Mouse (Mus musculus) forebrain, postnatal 0 days (tissue): ENCODE results near the gene Orai3. TPM values are rescaled to one million over a fixed set of nuclear protein-coding genes. Genes with fewer than 3 reads are reported as not detected.

Experiments used
- ATAC-seq: fragments of 200-750 bp; cut with Nextera tagmentation; 2 replicates; pipeline ENCODE4 v1.8.0; 2017; ENCODE audit warnings: mild to moderate bottlenecking, moderate library complexity
- DNase-seq: peaks from one replicate; pipeline ENCODE4 v3.0.0-alpha.2; 2015
- H3K27ac ChIP-seq: fragments of 300-500 bp; sonication (generic); 2 replicates; pipeline ENCODE4 v1.5.1; 2014; ENCODE audit warnings: low read depth, mild to moderate bottlenecking, antibody characterized with exemption, low read length, moderate library complexity, mixed read lengths
- H3K27me3 ChIP-seq: fragments of 300-500 bp; sonication (generic); 2 replicates; pipeline ENCODE4 v1.6.1; 2014; ENCODE audit warnings: mild to moderate bottlenecking, low read length, mixed read lengths; ENCODE audit not compliant: insufficient read depth
- H3K36me3 ChIP-seq: fragments of 300-500 bp; sonication (generic); 2 replicates; pipeline ENCODE4 v1.6.1; 2014; ENCODE audit warnings: mild to moderate bottlenecking, moderate library complexity; ENCODE audit not compliant: insufficient read depth
- H3K4me1 ChIP-seq: fragments of 300-500 bp; sonication (generic); 2 replicates; pipeline ENCODE4 v1.6.1; 2014; ENCODE audit warnings: antibody characterized with exemption; ENCODE audit not compliant: insufficient read depth
- H3K4me2 ChIP-seq: fragments of 300-500 bp; sonication (generic); 2 replicates; pipeline ENCODE4 v1.6.1; 2014; ENCODE audit warnings: low read depth, mild to moderate bottlenecking, moderate library complexity
- H3K4me3 ChIP-seq: fragments of 300-500 bp; sonication (generic); 2 replicates; pipeline ENCODE4 v1.5.1; 2014; ENCODE audit warnings: low read depth, low read length, mixed read lengths
- H3K9ac ChIP-seq: fragments of 300-500 bp; sonication (generic); 2 replicates; pipeline ENCODE4 v1.6.1; 2014; ENCODE audit warnings: mild to moderate bottlenecking
- H3K9me3 ChIP-seq: fragments of 300-500 bp; sonication (generic); 2 replicates; pipeline ENCODE4 v1.6.1; 2016; ENCODE audit warnings: low read length
- CTCF ChIP-seq: sonication (generic); IDR thresholded peaks from 2 replicates; pipeline ENCODE4 v1.5.1; 2016; ENCODE audit warnings: antibody characterized with exemption, control low read depth, low read depth
- WGBS: fragments of 180-500 bp; shearing (Covaris S2); extraction: QIAGEN DNeasy Blood & Tissue Kit; methylation state at CpG from one replicate; pipeline ENCODE4 v1.1.7; 2014; 5-methylcytosine and 5-hydroxymethylcytosine counted together
- polyA plus RNA-seq: library from polyadenylated mRNA; unstranded; fragments of >200 nt; fragmentation: Nextera tagmentation; extraction: Ambion mirVana; gene quantifications from 2 replicates; pipeline ENCODE4 v1.2.1, GENCODE M21; 2015
- total RNA-seq: library from RNA; depleted of rRNA; stranded (reverse); fragments of >200 nt; gene quantifications from 2 replicates; pipeline ENCODE4 v1.2.3, GENCODE M21; 2014

Orai3 gene
- total and polyA plus RNA-seq, 2 experiments from 2014 or later, result 13.4 to 19.0 TPM

DNA sequence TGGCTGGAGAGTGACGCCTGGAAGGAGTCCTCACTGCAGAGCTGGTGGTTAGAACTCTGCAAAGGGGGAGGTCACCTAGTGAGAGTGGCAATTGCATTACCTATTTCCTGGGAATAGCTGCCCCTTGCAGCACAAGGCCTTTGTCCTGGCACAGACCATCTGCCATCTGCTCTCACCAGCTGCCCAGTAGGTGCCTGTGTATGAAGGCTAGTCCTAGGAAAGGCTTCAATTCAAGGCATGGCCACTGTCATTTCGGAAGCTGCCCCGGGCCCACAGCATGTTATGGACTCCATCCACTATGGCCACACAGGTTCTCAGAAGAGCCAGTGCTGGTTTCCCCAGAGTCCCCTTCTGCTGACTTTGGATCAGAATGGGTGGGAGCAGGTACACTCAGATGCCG, 29.0 kb downstream of the Orai3 start:
- Histone ChIP-seq H3K4me3 (no peak overlapping the region), H3K36me3 (peaks cover 65% of the 10 kb centered on the region), H3K9me3 (no peaks in the 10 kb centered on the region), H3K27ac (no peak overlapping the region), H3K4me1 (no peaks in the 10 kb centered on the region), H3K27me3 (no peaks in the 10 kb centered on the region), H3K4me2 (no peak overlapping the region), H3K9ac (no peak overlapping the region)
- DNase-seq (no peak), ATAC-seq (no peak)
- WGBS, result 88% methylated on average over 4 of the region's 4 CpGs
- TF ChIP-seq CTCF, result no peak

DNA sequence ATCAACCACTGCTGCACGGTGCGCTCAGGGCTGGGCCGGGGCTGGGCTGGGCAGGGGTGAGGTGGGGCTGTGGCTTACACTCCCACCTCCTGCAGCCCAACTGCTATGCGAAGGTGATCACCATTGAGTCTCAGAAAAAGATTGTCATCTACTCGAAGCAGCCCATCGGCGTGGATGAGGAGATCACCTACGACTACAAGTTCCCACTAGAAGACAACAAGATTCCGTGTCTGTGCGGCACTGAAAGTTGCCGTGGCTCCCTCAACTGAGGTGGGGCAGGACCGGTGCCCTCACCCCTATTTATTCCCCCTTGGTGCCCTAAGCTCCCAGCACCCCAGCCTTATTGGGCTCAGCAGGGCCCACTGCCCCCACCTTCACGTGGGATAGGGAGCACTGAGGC, 29.6 kb downstream of the Orai3 start:
- Histone ChIP-seq H3K36me3 (peaks cover 64% of the 10 kb centered on the region), H3K27me3 (no peaks in the 10 kb centered on the region), H3K9me3 (no peaks in the 10 kb centered on the region), H3K4me3 (no peak overlapping the region), H3K4me2 (no peak overlapping the region), H3K27ac (no peak overlapping the region), H3K4me1 (no peaks in the 10 kb centered on the region), H3K9ac (no peak overlapping the region)
- 91% methylated on average over 13 of the region's 13 CpGs for WGBS
- ATAC-seq, result no peak
- DNase-seq, result no peak
- no peak for TF ChIP-seq CTCF

DNA sequence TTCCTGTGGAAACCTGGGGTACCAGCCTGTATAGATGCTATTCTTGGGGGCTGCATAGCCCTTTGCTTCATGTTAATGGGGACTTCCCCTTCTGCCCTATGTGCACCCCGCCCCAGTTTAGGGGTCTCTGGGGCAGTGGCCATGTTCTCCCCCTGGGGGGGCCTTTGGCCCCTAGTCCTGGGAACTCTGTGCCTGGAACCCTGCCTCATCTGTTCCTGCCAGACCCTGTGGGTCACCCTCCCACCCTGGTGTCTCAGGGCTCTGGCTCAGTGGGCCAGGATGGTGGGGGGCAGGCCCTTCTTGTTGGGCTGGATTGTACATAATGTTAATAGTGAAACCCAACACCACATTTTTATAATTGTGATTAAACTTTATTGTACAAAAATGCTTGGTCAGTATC, 30.1 kb downstream of the Orai3 start:
- no peak overlapping the region for H3K4me3 ChIP-seq
- H3K9me3 ChIP-seq, result no peaks in the 10 kb centered on the region
- no peak overlapping the region for H3K9ac ChIP-seq
- H3K4me2 ChIP-seq, result no peak overlapping the region
- H3K27ac ChIP-seq, result no peak overlapping the region
- DNase-seq (no peak), ATAC-seq (no peak)
- no peak for TF ChIP-seq CTCF
- no peaks in the 10 kb centered on the region for H3K27me3 ChIP-seq
- 86% methylated on average over 1 of the region's 1 CpGs for WGBS
- H3K36me3 ChIP-seq, result peaks cover 67% of the 10 kb centered on the region
- no peaks in the 10 kb centered on the region for H3K4me1 ChIP-seq

DNA sequence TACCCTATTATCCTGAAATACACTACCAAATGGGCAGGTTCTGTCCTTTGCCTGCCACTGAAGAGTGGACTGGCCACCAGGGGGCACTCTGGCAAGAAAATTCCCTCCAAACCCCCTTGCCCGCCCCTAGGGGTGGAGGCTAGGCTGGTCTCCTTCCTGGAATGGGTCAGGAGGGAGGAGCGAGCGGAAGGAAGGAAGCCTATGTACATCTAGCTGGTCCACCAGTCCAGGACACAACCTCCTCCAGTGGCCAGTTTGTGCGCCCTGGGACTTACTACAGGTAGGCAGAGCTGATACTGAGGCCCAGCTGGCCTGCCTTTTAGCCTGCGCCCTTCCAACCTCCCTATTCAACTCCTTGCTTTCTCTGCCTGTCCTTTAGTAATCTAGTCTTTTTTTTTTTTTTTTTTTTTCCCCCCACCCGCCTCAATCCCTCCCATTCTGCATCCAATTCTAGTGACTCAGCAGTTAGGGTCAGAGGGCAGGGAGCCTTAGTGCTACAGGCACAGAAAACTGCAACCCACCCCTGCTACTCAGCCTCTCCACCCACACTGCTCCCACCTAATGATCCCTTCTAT, 30.9 kb downstream of the Orai3 start, which contains the start of gene Hsd3b7:
Gene Hsd3b7 (plus strand): TSS at position 170 of the 575 bp plus-strand sequence.
- peak; percentile 98 for TF ChIP-seq CTCF
- 0 out of 2 replicates have a peak within 1 kb of the TSS, but pooled peaks have one; percentile 17 for H3K4me2 ChIP-seq
- 21% methylated on average over 5 of the region's 6 CpGs for WGBS

DNA sequence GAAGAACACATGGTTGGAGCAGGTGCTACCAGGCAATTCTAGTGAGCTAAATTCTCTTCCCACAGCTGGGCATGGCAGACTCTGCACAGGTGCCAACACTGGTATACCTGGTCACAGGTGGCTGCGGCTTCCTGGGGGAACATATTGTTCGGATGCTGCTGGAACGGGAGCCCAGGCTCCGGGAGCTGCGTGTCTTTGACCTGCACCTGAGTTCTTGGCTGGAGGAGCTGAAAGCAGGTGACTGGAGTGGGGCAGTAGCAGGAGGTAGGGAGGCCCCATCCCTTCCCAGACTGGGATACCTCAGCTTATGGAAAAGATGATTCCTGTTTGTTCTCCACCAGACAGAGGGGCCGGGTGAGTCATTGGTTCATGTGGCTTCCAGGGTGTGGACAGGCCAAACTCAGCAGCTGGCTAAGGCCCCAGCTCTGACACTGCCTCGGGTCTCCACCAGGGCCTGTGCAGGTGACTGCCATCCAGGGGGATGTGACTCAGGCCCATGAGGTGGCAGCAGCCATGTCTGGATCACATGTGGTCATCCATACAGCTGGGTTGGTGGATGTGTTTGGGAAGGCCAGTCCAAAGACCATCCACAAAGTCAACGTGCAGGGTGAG, 31.5 kb downstream of the Orai3 start:
- H3K36me3 ChIP-seq, result peaks cover 62% of the 10 kb centered on the region
- ATAC-seq, result no peak
- no peak for DNase-seq
- no peak overlapping the region for H3K4me3 ChIP-seq
- H3K27me3 ChIP-seq, result no peaks in the 10 kb centered on the region
- WGBS, result 89% methylated on average over 8 of the region's 8 CpGs
- no peaks in the 10 kb centered on the region for H3K4me1 ChIP-seq
- no peak overlapping the region for H3K27ac ChIP-seq
- no peak overlapping the region for H3K9ac ChIP-seq
- no peak overlapping the region for H3K4me2 ChIP-seq
- no peaks in the 10 kb centered on the region for H3K9me3 ChIP-seq
- peak; percentile 18 for TF ChIP-seq CTCF

More for the DNA sequence above, 30.9 kb downstream of the Orai3 start, which contains the start of gene Hsd3b7:
- no peak within 1 kb of the TSS for H3K27ac ChIP-seq
- DNase-seq (peak; percentile 86), ATAC-seq (peak; percentile 81)
- H3K9me3 ChIP-seq, result no peaks in the 10 kb centered on the region
- H3K9ac ChIP-seq, result 0 out of 2 replicates have a peak within 1 kb of the TSS, but pooled peaks have one; percentile 34
- no peaks in the 10 kb centered on the region for H3K4me1 ChIP-seq
- H3K4me3 ChIP-seq, result no peak within 1 kb of the TSS
- H3K27me3 ChIP-seq, result no peaks in the 10 kb centered on the region
- H3K36me3 ChIP-seq, result peaks cover 64% of the 10 kb centered on the region

DNA sequence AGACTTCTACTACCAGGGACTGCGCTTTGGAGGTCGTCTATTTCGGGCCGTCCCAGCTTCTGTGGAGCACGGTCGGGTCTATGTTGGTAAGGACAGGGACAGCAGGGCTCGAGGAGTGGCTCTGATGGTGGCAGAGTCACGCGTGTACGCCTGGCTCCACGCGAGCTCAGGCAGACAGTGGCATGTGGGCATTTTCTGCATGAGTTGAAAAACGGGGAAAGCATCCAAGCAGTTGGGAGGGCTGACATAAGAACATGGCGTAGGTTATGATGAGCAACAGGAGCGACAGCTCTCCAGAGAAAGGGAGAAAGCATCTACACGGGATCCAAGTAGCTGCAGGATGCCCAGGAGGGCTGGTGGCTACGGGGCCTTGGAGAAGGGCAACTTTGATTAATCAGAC, 32.7 kb downstream of the Orai3 start:
- no peak for TF ChIP-seq CTCF
- ATAC-seq (no peak), DNase-seq (no peak)
- H3K27ac ChIP-seq, result no peak overlapping the region
- WGBS, result 85% methylated on average over 17 of the region's 17 CpGs
- no peaks in the 10 kb centered on the region for H3K9me3 ChIP-seq
- no peaks in the 10 kb centered on the region for H3K27me3 ChIP-seq
- no peak overlapping the region for H3K4me2 ChIP-seq
- H3K9ac ChIP-seq, result no peak overlapping the region
- no peak overlapping the region for H3K4me3 ChIP-seq
- no peaks in the 10 kb centered on the region for H3K4me1 ChIP-seq
- H3K36me3 ChIP-seq, result peaks cover 59% of the 10 kb centered on the region

DNA sequence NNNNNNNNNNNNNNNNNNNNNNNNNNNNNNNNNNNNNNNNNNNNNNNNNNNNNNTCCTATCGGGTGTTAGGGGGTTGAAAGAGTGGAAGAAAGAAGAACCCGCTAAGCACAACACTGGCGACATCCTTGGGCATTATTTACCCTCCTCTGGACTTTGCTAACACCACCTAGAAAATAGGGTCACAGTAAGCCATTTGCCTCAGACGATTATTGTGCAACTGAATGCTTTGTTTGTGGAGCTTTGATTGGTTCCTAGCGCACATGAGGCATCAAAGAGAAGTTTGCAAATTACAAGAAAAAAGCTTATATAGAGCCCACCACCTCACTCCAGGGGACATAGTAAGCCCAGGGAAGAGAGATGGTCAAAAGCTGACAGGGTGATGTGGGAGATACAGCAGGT, 39.2 kb downstream of the Orai3 start:
- TF ChIP-seq CTCF, result no peak
- Histone ChIP-seq H3K4me2 (no peak overlapping the region), H3K9ac (no peak overlapping the region), H3K4me3 (no peak overlapping the region), H3K36me3 (peaks cover 67% of the 10 kb centered on the region), H3K27me3 (no peaks in the 10 kb centered on the region), H3K9me3 (no peaks in the 10 kb centered on the region), H3K4me1 (no peaks in the 10 kb centered on the region), H3K27ac (no peak overlapping the region)
- 51% methylated on average over 5 of the region's 5 CpGs for WGBS
- DNase-seq, result no peak
- ATAC-seq, result no peak
